Mouse (Mus musculus): ENCODE data around the gene Gnai2.

DNA sequence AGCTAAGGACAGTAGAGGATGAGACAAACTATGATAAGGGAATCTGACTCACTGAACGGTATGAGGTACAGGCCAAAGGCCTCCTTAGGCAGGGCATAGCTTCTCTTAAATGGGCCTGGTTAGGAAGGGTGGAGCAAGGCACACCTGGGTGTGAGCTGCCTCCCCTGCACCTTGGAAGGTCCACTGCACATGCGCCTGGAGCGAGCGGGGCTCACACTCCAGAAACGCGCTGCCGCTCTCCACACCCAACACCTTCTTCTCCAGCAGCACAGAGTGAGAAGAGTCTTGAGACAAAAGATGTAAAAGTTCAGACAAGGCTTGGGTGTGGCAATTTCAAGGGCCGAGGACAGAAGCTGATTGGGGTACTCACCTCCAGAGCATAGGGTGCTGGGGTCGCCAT is 35.7 kb downstream of the Gnai2 start:
- no peak for TF ChIP-seq EP300 (IDR thresholded peaks at IDR 0.05; ENCODE audit: low read depth)
- TF ChIP-seq CTCF (IDR thresholded peaks at IDR 0.05; ENCODE audit: low read depth): no peak
